Mouse (Mus musculus) gastrocnemius, postnatal 25 days (tissue): Measurements from ENCODE around the gene Dusp1. TPM values are rescaled to one million over a fixed set of nuclear protein-coding genes. Genes with fewer than 3 reads are reported as not detected.

Source experiments
- DNase-seq: peaks from one replicate; pipeline ENCODE4 v3.0.0; 2022
- long read RNA-seq, 2 experiments: library from polyadenylated mRNA; stranded (forward); transcript quantifications; one replicate each; pipeline ENCODE4 v2.0.0; 2021
- total RNA-seq, 2 experiments: library from RNA; stranded (reverse); gene quantifications; 1 replicate in 1 of 2; 2 replicates in 1 of 2; pipeline ENCODE4 v1.2.3; 2021

Gene Dusp1
- 10 to 100 TPM; 49.2 to 82.2 TPM for total RNA-seq
- long read RNA-seq, experiment 1, transcript Dusp1-202 (4 exons, 1,990 nt) = major isoform, 54 of 64 reads
- long read RNA-seq, experiment 1, partial matches to known transcripts = 3 of 64 reads
- long read RNA-seq, experiment 1, other reads (novel, unspliced or antisense) = 7 of 64 reads
- long read RNA-seq, experiment 2, transcript Dusp1-202 (4 exons, 1,990 nt) = major isoform, 70 of 82 reads
- long read RNA-seq, experiment 2, partial matches to known transcripts = 4 of 82 reads
- long read RNA-seq, experiment 2, other reads (novel, unspliced or antisense) = 7 of 82 reads

DNA sequence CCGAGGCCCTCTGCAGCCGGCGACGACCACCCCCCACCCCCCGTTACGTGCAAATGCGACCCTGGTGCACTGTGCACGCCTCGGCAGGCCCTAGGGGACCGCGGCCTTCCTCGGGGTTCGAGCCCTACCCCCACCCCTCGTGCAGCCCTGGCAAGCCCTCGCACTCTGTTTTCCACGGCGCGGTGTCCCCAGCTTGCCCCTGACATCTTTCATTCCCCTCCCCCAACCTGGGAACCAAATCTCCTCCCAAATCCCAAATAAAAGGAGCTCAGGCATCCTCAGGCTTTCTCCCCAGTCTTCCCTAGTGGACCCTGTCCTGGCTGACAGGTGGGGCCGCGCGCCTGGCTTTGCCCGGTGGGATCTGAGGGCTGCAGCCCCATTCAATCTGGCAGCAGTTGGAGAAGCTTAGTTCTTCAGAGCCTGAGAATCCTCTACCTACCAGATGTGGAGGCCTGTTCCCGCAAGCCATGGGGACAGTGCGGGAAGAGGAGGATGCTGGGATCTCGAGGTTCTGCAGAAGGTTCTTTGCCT is at the start of gene Dusp1:
Gene Dusp1, minus strand, starts transcription at position 478 of the 531 bp plus-strand sequence.
- no peak for DNase-seq

DNA sequence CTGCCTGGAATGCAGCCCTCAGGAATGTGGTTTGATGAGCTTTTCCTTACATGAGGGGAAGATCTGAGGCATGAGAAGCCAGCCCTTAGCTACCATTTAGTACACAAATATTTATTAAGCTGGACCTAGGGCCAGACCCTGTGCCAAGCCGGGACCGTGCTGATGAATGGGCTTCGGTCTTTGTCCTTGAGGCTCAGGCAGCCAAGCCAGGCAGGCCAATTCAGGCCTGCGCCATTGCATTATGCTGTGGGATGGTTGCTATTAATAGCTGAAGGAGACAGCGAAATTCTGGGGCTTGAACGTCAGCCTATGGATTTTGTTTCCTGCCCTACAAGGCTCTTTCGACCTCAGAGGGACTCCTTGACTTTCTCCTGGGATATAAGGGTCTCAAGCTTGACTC is 49.4 kb upstream of the Dusp1 start:
- no peak for DNase-seq

DNA sequence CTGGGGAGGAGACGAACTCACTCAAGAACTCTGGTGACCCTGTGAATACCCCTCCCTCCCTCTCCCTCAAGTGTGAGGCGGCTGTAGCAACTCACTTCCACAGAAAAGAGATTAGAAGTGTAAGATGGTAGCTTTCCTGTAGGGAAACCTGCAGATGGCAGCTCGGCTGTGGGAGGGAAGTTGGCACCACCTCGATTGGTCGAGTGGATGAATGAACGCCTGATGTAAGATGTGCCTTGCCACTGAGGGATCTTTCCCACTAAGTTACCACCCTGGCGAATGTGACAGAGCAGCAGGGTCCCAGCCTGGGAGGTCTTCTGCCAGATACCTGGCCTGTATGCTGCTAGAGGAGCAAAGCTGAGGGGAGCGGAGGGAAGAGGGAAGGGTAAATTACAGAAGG is 47.9 kb upstream of the Dusp1 start:
- DNase-seq = no peak

DNA sequence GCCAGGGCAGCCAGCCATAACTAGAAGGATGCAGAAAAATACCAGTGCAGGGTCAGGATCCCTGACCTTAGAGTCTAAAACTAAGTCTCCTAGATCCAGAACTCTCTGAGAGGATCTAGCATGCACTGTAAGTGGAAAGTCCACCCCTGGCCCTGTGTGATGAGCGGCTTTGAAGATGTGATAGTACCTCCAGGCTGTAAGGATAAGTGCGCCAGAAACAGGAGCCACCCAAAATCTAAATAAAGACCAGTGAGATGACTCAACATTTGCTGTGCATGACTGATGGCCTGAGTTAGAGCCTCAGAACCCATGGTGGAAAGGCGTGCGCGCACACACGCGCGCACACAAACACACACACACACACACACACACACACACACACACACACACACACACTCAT is 46.9 kb upstream of the Dusp1 start:
- DNase-seq = no peak

DNA sequence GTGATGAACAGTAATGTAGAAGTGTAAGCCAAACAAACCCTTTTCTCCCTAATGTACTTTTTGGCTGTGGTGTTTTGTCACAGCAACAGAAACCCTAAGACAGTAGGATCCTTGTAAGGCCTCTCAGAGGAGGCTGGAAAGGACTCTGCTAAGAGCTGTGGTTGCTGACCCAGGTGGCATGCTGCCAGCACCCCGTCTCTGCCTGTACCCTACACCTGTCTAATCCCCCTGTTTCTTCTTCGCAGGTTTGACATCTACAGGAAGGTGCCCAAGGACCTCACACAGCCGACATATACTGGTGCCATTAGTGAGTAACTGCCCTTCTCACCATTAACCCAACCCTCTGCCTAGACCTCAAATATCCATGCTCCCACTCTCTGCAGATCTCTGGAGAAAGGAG is 46.4 kb upstream of the Dusp1 start:
- no peak for DNase-seq

DNA sequence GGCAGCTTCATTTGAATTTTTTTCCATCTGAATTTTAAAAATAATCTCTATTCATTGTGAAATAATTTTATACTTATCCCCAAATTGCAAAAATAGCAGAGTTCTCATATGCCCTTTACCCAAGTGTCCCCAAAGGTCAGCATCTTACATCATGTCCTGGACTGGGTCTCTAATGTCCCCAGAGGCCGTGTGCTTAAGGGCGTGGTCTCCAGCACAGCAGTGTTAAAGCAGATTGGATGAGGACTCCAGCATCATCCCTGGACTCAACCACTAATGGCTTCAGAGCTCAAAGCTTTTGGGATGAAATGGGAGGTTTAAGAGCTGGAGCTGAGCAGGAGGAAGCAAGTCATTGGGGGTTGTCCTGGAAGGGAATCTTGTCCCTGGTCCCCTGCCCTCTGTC is 44.6 kb upstream of the Dusp1 start:
- DNase-seq = peak; percentile 61

DNA sequence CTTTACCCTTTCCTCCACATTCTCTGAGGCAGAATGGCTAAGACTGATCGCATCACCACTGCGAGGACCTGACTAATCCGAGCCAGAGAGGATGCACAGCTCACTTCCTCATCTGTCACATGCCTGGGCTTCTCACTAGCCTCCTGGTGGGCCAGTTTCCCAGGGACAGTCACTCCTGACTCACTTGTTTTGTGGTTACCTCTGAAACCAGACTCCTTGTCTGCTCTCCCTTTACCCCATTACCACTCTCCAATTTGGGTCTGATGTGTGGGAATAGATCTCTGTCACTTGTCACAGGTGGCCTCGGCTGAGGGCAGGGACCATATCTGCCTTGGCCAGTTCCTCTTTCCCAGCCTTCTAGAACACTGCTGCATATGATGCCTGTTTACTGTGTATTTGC is 43.7 kb upstream of the Dusp1 start:
- no peak for DNase-seq

DNA sequence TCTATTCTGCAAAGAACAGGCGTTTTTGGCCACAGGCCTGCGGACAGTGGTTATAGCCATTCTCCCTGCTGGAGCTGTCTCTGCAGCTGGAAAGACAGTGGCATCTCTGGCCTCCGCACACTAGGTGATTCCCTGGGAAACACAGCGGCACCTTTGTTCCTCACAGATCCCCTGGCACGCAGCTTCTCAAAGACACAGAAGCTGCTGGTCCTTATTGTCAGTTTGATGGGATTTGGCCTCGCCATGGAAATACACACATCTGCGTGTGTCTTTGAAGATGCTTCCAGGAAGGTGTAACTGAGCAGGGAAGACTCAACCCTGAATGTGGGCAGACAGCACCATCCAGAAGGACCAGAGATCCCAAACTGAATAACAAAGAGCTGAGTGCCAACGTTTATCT is 41.4 kb upstream of the Dusp1 start:
- DNase-seq = no peak

DNA sequence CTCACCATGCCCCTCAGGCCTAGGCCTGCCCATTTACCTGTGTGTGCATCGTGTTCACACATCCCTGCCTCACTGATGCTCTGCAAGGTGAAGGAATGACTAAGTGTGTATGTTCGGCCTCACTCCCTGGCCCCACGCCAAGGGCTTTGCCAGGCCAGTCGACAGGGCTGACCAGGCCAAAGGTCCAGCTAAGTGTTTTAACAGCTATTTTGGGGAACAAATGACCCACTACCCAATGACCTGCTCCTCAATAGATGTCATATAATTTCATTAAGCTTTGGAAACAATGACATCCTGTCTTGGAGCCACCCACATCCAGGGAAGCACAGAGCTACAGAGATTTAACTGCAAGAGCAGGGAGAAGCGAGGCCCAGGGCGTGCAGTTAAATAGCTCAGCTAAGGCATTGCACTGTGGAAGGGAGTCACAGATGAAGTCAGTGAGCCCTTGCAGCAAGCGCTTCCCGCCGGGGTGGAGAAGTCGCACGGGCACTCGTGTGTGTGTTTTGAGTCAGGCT is 40.5 kb upstream of the Dusp1 start:
- peak; percentile 55 for DNase-seq

DNA sequence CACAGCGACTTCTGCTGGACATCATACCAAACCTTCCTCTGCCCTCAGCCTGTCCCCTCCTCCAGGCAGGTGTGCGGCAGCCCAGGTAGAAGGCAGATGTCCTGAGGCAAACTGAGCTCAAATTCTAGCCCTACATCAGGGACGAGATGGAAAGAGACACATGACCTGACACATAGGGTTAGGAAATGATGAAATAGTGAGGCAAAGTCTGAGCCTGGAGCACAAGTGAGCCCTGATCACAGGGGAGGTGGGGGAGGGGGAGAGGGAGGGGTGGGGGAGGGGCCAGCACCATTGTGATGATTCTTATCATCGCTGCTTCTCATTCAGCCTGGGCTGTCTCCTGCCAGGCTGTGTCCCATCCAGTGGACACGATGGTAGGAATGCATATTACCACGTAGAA is 40.0 kb upstream of the Dusp1 start:
- no peak for DNase-seq

DNA sequence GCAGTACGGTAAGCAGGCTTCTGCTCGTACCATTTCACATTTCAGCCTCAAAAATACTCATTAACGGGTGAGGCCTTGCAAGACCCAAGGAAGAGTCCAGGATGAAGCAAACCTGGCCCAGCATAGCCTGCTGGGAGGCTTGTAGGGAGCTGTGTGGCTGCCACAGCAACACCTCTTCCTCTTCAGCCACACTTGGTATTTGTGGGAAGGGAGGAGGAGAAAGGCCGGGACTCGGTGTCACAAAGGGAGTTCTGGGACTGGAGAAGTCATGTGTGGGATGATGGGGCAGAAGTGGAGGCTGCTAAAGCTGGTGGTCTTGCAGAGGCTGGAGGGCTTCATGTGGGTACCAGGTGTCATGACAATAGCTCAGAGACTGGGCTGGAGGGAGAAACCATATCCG is 39.6 kb upstream of the Dusp1 start:
- no peak for DNase-seq

DNA sequence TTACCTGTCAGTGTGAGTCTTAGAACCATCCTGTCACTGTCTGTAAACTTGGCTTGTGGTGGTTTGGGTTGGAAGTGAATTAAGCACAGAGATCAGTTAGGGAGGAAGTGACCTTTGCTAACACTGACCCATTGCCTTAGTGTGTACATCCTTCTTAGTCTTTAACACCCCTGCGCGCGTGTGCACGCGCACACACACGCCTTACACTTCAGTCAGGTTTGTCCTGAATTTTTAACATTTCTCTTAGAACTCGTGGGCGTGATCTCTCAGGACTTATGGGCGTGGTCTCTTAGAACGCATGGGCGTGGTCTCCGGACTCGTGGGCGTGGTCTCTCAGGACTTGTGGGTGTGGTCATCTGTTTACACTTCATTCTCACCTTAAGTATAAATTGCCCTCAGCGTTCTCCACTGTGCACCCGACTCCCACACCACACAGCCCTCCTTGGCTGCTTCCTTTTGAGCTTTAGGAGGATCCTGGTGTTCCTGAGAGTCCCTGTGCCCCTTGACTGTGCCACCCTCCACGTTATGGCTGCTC is 39.1 kb upstream of the Dusp1 start:
- DNase-seq = no peak

DNA sequence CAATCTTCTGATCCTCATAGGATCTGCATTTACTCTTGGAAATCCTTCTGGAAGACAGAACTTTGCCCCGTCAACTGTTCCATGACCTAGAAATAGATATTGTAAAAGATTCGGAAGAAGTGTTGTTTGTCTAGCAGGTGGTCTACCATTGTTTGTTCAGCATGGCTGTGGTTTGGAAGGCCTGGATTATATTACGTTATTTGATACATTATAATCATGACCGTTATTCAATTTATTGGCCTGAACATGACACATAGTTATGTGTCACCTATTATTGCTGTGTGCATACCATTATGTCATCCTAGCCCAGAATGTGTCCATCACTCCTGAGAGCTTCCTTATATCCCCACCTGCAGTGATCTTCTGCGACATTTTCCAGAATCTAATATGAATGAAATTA is 36.9 kb upstream of the Dusp1 start:
- no peak for DNase-seq

DNA sequence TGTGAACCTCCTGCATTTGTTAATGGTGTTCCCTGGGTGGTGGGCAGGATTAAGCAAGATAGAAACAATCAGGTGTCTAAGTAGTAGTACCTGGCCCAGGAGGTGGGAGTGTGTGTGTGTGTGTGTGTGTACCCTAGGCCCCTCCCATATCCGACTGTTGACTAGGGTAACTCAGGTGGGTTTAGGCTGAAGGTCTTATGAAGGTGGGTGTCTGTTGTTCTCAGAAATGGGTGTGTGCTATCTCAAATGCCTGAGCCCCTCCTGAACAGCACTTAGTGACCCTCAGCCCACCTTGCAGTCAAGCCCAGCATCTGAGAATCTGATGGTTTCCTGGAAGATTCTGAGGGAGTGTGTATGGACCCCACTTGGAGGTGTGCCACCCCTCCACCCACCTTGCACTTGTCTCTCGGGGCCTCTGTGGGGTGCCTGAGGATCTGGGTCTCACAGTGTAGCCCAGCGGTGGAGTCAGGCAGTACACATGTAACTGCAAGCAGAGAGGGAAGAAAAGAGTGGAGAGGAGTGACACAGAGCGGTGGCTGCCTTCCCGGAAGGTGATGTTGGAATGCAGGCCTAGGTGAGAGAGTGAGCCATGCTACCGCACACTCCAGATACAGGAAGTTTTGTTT is 35.0 kb upstream of the Dusp1 start:
- DNase-seq = no peak

DNA sequence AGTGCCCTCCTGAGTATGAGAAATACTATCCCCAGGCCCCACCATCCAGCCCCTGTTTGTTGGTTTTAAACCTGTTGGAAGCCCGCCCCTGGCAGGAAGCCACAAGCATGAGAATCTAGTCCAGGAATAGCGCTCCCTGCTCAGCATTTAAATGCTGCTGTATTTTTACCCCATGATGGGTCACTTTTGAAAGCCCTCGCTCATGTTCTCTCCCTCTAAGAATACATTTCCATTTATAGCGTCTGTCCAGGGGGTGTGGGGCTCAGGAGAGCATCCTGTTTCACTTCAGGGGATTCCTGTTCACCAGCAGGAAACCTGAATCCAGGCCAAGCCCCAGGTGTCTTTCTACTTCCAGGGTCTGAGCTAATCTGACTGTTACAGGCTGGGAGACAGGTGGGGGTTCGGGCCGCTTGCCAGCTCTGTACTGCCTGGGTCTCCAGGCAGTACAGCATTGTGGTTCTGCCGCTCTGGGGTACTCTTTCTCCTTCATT is 34.3 kb upstream of the Dusp1 start:
- DNase-seq = peak; percentile 86

DNA sequence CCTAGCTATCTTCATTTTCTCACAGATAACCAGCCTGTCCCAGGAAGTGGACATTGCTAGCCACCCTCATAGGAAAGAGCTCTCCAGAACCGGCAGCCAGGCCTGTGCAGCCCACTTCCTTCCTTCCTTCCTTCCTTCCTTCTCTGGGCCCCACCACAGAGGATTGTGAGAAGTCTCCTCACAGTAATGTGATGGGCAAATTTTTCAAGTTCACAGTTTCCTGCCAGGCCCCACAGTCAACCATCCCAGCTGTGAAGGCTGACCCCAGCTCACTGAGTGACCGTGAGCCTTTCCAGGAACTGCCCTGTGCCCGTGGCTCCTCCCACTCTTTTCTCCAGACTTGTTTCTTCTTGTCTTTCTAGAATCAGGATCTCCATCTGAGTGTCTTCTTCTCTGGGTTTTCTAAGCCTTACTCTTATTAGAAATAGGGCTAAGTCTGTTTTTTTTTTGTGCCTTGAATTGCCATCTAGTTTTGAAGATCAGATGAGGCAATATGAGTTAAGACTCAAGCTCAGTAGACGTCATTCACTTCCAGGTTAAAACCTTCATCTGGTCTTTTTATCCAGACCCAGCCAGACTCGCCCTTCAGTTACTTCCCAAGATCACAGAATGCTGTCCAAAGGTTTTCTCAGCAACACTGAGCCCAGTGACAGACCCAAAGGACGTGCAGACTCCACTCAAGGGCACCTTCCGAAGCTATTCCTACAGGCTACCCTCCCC is 33.7 kb upstream of the Dusp1 start:
- DNase-seq = no peak

DNA sequence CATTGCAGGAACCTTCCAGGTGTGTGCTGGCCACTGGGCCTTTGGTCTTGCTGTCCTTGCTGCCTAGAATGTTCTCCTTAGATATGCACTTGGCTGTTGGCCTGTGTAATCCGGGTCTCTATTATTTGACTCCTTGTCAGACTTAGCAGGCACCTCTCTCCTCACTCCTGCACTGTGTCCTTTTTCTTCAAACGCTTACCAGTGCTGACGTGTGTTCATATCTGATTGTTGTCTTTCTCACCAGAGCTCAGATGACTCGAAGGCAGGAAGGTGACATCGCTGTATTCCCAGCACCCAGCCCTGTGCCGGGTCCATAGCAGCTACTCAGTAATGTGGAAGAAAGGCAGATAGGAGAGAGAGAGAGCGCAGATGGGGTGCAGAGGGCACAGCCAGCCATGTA is 33.0 kb upstream of the Dusp1 start:
- DNase-seq = no peak

DNA sequence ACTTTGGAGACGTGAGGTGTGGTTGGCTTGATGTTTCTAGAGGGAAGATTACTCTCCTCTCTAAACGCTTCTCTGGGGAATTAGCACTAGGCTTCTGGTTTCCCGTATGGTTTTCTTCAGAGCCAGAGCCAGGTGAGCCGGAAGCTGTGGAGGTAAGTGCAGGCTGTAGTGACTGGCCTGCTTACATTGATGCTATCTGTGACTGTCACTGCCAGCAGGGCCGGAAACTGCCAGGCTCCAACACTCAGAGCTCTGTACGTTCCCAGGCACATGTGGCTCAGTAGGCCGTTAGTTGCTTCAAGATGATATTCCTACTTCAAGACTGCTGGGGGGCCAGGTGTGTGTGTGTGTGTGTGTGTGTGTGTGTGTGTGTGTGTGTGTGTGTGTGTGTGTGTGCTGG is 32.2 kb upstream of the Dusp1 start:
- no peak for DNase-seq

DNA sequence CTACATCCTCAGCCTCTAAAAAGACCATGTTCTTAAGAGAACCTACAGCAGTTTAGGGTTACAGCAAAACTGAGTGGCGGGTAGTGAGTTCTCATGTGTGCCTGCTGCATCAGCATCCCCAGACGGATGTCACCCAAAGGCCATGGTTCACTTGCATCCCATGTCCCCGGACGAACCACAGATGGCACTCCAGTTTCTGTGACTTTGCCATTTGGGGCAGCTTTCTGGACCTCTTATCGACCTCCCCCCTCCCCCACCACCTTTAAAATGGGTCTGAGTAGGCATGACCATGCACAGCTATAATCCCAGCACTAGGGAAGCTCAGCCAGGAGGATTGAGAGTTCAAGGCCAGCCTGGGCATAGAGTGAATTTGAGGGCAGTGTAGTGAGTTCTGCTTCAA is 31.3 kb upstream of the Dusp1 start:
- peak; percentile 51 for DNase-seq

DNA sequence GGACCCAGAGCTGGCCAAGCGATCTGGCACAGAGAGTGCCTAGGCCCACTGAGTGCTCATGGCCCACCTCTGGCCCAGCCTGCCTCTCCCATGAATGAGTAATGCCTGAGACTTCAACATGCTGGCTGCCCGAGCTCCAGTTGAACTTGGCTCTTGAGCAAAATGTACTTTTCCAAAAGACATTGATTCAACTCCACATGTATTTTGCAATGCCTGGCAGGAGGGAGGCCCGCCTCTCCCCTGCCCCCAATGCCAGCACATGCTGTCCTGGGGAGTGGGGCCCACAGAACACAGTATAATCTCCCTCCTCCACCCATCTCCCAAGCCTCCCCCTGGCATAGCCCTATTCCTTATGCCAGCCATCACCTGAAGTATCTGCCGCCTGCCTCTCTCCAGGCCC is 30.6 kb upstream of the Dusp1 start:
- DNase-seq = peak; percentile 90

DNA sequence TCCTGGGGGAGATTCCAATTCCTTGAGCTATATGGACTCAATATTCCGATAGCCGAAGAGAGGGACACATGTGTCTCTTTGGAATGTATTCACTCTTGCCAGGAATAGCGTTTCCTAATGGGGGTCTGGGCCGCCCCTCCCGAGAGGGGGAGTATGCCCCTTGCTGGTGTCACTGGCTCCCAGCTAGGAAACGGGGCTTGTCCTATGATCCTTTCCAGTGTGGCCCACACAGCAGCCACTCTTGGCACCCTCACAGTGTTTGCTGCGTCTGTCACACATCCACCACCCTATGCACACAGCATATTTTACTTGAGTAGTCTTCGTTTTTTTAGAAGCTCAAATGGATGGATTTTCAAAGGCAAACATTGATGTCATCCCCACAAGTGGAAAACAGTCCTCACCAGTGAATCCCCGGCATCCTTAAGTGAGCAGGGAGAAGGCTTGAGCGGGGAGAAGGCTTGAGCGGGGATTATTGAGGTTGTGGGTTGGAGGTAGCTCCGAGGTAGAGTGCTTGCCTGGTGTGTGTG is 26.1 kb upstream of the Dusp1 start:
- DNase-seq = no peak

DNA sequence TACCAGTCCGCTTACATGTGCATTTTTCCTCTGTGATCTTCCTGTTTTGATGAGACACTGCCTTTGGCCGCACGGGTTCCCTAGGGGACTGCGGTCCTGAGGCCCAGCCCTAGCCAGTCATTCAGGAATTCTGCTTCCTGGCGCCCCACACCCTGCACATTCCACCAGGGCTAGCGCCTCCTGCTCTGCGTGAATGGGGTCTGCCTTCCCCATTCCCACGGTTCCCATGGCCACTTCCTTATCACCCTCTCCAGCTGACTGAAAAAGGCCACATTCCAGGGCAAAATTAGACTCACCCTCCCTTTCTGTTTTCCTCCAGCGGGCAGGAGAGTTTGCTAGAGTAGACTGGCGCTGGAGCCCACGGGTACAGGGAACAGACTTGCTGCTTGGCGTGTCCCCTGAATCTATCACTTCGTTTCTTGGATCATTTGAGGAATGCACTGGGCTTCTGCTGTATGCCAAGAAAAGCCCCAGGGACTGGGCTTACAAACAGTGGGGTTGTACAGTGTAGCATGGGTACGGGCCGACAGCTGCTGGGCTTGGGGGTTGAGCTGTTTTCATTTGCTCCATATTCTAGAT is 22.7 kb upstream of the Dusp1 start:
- peak; percentile 90 for DNase-seq
